Mouse (Mus musculus): ENCODE results near the gene Uggt2. TPM values are rescaled to one million over a fixed set of nuclear protein-coding genes. Genes with fewer than 3 reads are reported as not detected.

Uggt2 gene
- polyA plus RNA-seq, 2 experiments from 2014 or later = 1.4 to 2.0 TPM

- ATAC-seq = no peak
Measured at GRCm38 (mm10) chr14:118980890-118981289, 118.3 kb downstream of the Uggt2 start.

- no peak for ATAC-seq
Measured at GRCm38 (mm10) chr14:118980358-118980757, 118.9 kb downstream of the Uggt2 start.

- ATAC-seq = no peak
Measured at GRCm38 (mm10) chr14:118979571-118980325, 119.5 kb downstream of the Uggt2 start.

- no peak for ATAC-seq
Measured at GRCm38 (mm10) chr14:118977136-118977816, 122.0 kb downstream of the Uggt2 start.

GRCm38 (mm10) chr14:118972268-118972667 lies 127.0 kb downstream of the Uggt2 start:
- no peak for ATAC-seq

GRCm38 (mm10) chr14:118967646-118968045 lies 131.6 kb downstream of the Uggt2 start:
- no peak for ATAC-seq

GRCm38 (mm10) chr14:118965356-118966000 lies 133.8 kb downstream of the Uggt2 start:
- ATAC-seq = peak; percentile 74

- ATAC-seq = no peak
Measured at GRCm38 (mm10) chr14:118958010-118958409, 141.2 kb downstream of the Uggt2 start.

GRCm38 (mm10) chr14:118951912-118952583 lies 147.2 kb downstream of the Uggt2 start:
- no peak for ATAC-seq

- no peak for ATAC-seq
Measured at GRCm38 (mm10) chr14:118948841-118949240, 150.4 kb downstream of the Uggt2 start.

- no peak for ATAC-seq
Measured at GRCm38 (mm10) chr14:118944702-118945101, 154.5 kb downstream of the Uggt2 start.

- no peak for ATAC-seq
Measured at GRCm38 (mm10) chr14:118942076-118942475, 157.2 kb downstream of the Uggt2 start.

GRCm38 (mm10) chr14:118940796-118941495 lies 158.3 kb downstream of the Uggt2 start:
- no peak for ATAC-seq

GRCm38 (mm10) chr14:118938551-118938950 lies 160.7 kb downstream of the Uggt2 start:
- no peak for ATAC-seq

- ATAC-seq = peak; percentile 95
Measured at GRCm38 (mm10) chr14:118937533-118938492, 161.4 kb downstream of the Uggt2 start, which contains the start of gene Dnajc3. TSS of gene Dnajc3 (plus strand) at chr14:118937976.

GRCm38 (mm10) chr14:118936952-118937351 lies 162.3 kb downstream of the Uggt2 start:
- no peak for ATAC-seq

- ATAC-seq = no peak
Measured at GRCm38 (mm10) chr14:118936236-118936635, 163.0 kb downstream of the Uggt2 start.
